Mouse (Mus musculus) lung, adult 2 months (tissue): ENCODE data around the gene Vwa2.

Source experiments
- CTCF ChIP-seq: fragments of 200-500 bp; IDR thresholded peaks from 2 replicates; pipeline ENCODE4 v1.5.1; 2011; ENCODE audit warnings: mild to moderate bottlenecking, low read length, control low read depth; ENCODE audit not compliant: insufficient read depth
- POLR2A ChIP-seq: fragments of 200-500 bp; IDR thresholded peaks from 2 replicates; pipeline ENCODE4 v1.6.1; 2011; ENCODE audit warnings: low read depth, mild to moderate bottlenecking, control low read depth, low read length, borderline replicate concordance; ENCODE audit errors: extremely low read depth

DNA sequence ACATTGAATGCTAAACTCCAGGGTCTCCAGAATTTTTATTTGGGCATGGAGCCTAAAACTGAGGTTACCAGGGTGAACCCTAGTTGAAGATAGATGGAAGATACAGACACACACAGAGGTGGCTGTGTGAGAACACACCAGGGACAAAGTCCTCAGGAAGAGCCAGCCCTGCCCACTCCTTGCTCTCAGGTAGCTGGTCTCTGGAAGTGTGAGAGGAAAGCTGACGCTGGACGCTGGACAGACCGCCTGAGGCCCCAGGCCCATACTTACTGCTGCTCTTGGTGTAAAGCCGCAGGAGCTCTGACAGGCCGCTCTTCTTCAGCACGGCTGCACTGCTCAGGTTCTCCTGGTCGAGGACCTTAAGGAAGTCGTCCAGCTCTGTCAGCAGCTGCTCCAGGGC lies 75.8 kb downstream of the Vwa2 start:
- TF ChIP-seq CTCF (no peak), POLR2A (no peak)
